Mouse (Mus musculus) frontal cortex, postnatal 36 days (tissue): Measurements from ENCODE around the gene Map2k1.
"Not testable (repeated sequence)": the region's sequence is repeated elsewhere in the genome, so short reads cannot be mapped to it uniquely, and the experiment has no call there.

Experiments
- DNase-seq, 2 experiments: peaks; one replicate each; pipeline ENCODE4 v3.0.0; 2022; ENCODE audit warnings: low spot score in 2 of 2

Map2k1 gene

GRCm38 (mm10) chr9:64253021-64253904, at the start of gene Map2k1:
Gene Map2k1 (minus strand): TSS chr9:64253631.
- peak; percentile 99 to 100 for DNase-seq

- DNase-seq: not testable (repeated sequence)
Observed at GRCm38 (mm10) chr9:64303086-64303485, 49.7 kb upstream of the Map2k1 start.

- no peak for DNase-seq
Observed at GRCm38 (mm10) chr9:64282404-64282987, 29.1 kb upstream of the Map2k1 start.

GRCm38 (mm10) chr9:64281781-64282178, 28.3 kb upstream of the Map2k1 start:
- DNase-seq: no peak

GRCm38 (mm10) chr9:64281105-64281780, 27.8 kb upstream of the Map2k1 start, which contains the start of gene Tipin:
Gene Tipin (plus strand): TSS chr9:64281581.
- DNase-seq: peak; percentile 87 to 94

GRCm38 (mm10) chr9:64278665-64279310, 25.4 kb upstream of the Map2k1 start:
- DNase-seq: no peak

GRCm38 (mm10) chr9:64277706-64278105, 24.3 kb upstream of the Map2k1 start:
- peak; percentile 38 to 73 for DNase-seq

- no peak for DNase-seq
Observed at GRCm38 (mm10) chr9:64274919-64275318, 21.5 kb upstream of the Map2k1 start.

GRCm38 (mm10) chr9:64274291-64274690, 20.9 kb upstream of the Map2k1 start:
- no peak for DNase-seq

GRCm38 (mm10) chr9:64273757-64274156, 20.3 kb upstream of the Map2k1 start:
- DNase-seq: peak; percentile 18 to 48

GRCm38 (mm10) chr9:64272611-64273010, 19.2 kb upstream of the Map2k1 start:
- peak; percentile 45 to 72 for DNase-seq

GRCm38 (mm10) chr9:64271249-64271648, 17.8 kb upstream of the Map2k1 start:
- DNase-seq: no peak

GRCm38 (mm10) chr9:64268836-64269235, 15.4 kb upstream of the Map2k1 start:
- not testable (repeated sequence) for DNase-seq

- DNase-seq: no peak
Observed at GRCm38 (mm10) chr9:64268196-64268595, 14.8 kb upstream of the Map2k1 start.

- no peak for DNase-seq
Observed at GRCm38 (mm10) chr9:64267231-64267630, 13.8 kb upstream of the Map2k1 start.

GRCm38 (mm10) chr9:64264813-64265212, 11.4 kb upstream of the Map2k1 start:
- peak; percentile 18 to 70 for DNase-seq

GRCm38 (mm10) chr9:64261023-64261422, 7.6 kb upstream of the Map2k1 start:
- DNase-seq: no peak

- DNase-seq: no peak
Observed at GRCm38 (mm10) chr9:64259906-64260305, 6.5 kb upstream of the Map2k1 start.

- DNase-seq: no peak
Observed at GRCm38 (mm10) chr9:64256204-64256603, 2.8 kb upstream of the Map2k1 start.

GRCm38 (mm10) chr9:64255422-64255821, 2.0 kb upstream of the Map2k1 start:
- DNase-seq: no peak

GRCm38 (mm10) chr9:64252591-64253020, 825 bp downstream of the Map2k1 start:
- DNase-seq: peak in 1 of 2 experiments; percentile 12
